ENCODE assay signal across 11 mouse cellular contexts in the genomic region with DNA sequence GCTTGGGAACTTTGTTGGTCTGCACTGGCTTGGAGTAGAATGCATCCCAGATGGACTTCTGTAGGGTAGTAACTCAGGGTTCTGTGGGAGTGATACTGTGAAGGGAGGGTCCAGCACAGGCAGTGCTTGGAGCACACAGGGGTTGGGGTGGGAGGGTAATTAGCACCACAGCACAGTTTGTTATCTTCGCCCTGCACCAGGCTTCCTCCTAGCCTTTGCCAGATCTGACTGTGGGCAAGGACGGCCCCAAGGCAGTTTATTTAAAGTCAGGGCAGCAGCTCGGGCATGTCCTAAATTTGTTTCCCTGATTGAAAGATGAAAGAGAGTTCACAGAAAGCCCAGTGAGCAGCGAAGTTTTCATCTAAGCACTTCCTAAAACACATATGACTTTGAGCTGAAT. TPM values are rescaled to one million over a fixed set of nuclear protein-coding genes. Genes with fewer than 3 reads are reported as not detected.
A peak's percentile ranks its signal among the peaks of the same experiment; 100 is the strongest.
DNase-seq lines count a peak whose midpoint lies in the region; ATAC-seq and TF ChIP-seq lines count a peak whose summit lies in the region.
"Had no signal": no experiment of that assay in that cellular context is flagged by ENCODE, and none has a peak within 500 bp of the region (broad histone marks: within the 10 kb centered on the region; RNA-seq: fewer than 3 reads in every experiment).

No protein-coding gene starts in this region.

- no peak overlapping the region for H3K9ac ChIP-seq in liver, embryonic 14.5 days (replicated peaks)

- DNase-seq in adrenal gland, adult 8-10 months = peak; percentile 32
- DNase-seq in adrenal gland, postnatal 4 days (ENCODE audit: low spot score in 2 of 2) = no peak
- DNase-seq in ovary, postnatal 36 days (ENCODE audit: low spot score) = peak; percentile 16
- no peak for DNase-seq in ovary, postnatal 14 days (ENCODE audit: low spot score)
- peak in 2 of 3 experiments; percentile 33 to 42 for DNase-seq in liver, embryonic 14.5 days (ENCODE audit: low read depth in 3 of 3, low spot score in 3 of 3)
- DNase-seq in gastrocnemius, postnatal 36 days = no peak
- DNase-seq in kidney, adult 11 months = no peak
- DNase-seq: cerebellum, postnatal 25 days; retina, postnatal 1 day had no signal

- 8% methylated on average over 4 of the region's 4 CpGs for WGBS in liver, embryonic 14.5 days (ENCODE audit: insufficient replicate concordance)

- H3K4me1 ChIP-seq in liver, embryonic 14.5 days (replicated peaks; ENCODE audit: control insufficient read depth in 2 of 2, insufficient read depth in 2 of 2, low read length in 1 of 2) = peaks cover 4 to 26% of the 10 kb centered on the region in 2 experiments

- intact Hi-C loops in gastrocnemius, postnatal 36 days (cut with DNase I) = no loop called here

- no peak overlapping the region for H3K27ac ChIP-seq in liver, embryonic 14.5 days

- H3K4me3 ChIP-seq in liver, embryonic 14.5 days (ENCODE audit: insufficient read depth in 1 of 2, low read depth in 2 of 2, low read length in 2 of 2) = no peak overlapping the region
- H3K4me3 ChIP-seq: myocyte had no signal

- H3K9me3 ChIP-seq in liver, embryonic 14.5 days (ENCODE audit: control insufficient read depth, low read length) = no peaks in the 10 kb centered on the region

- H3K36me3 ChIP-seq in liver, embryonic 14.5 days (replicated peaks; ENCODE audit: control insufficient read depth, insufficient read depth, low read depth) = no peaks in the 10 kb centered on the region

- ATAC-seq in liver, embryonic 14.5 days (ENCODE audit: insufficient read depth) = peak; percentile 94
- ATAC-seq in megakaryocyte-erythroid progenitor cell, adult 5-6 weeks (replicated peaks; ENCODE audit: low FRiP score, low TSS enrichment, poor library complexity, severe bottlenecking) = peak; percentile 90

- H3K27me3 ChIP-seq in liver, embryonic 14.5 days (ENCODE audit: control insufficient read depth, insufficient read depth, low read length) = peaks cover 6% of the 10 kb centered on the region

- TF ChIP-seq CTCF in liver, embryonic 14.5 days (IDR thresholded peaks at IDR 0.05; ENCODE audit: low read depth) = no peak

- H3K4me2 ChIP-seq in liver, embryonic 14.5 days (ENCODE audit: low read depth) = peak overlapping the region; percentile 41

- TF ChIP-seq EP300 in liver, embryonic 14.5 days (IDR thresholded peaks at IDR 0.05; ENCODE audit: low read depth) = no peak; the same call in 1 of the 2 replicates

RNA-seq across cellular contexts. Expression of gene Smarca2, which starts 8.1 kb away (rescaled TPM):
- 100 to 1,000 TPM; 110 to 127 (median 120) TPM for total RNA-seq in adrenal gland, adult 8-10 months (2022)
- total RNA-seq in adrenal gland, postnatal 4 days (2021) = 100 to 1,000 TPM in 1 of 2 experiments, 10 to 100 TPM in 1; 99.7 to 101 TPM
- polyA plus RNA-seq in liver, embryonic 14.5 days (2012; rRNA removed) = 3.0 and 5.3 TPM in 2 replicates
- 2.0 and 3.3 TPM in 2 replicates for polyA plus RNA-seq in liver, embryonic 14.5 days (2014; fragmentation: Nextera tagmentation; extraction: Ambion mirVana)
- total RNA-seq in megakaryocyte-erythroid progenitor cell, adult 5-6 weeks (2014; fragmentation: Nextera tagmentation) = 38.6 and 42.1 TPM in 2 replicates
- total RNA-seq in megakaryocyte-erythroid progenitor cell, adult 5-6 weeks (2017) = 37.5 and 48.5 TPM in 2 replicates
- 10 to 100 TPM; 35.5 to 43.8 TPM for total RNA-seq in gastrocnemius, postnatal 36 days (2021)

Comparison
In these comparisons a context has a peak if more than half of its experiments do, and no peak if none do; other contexts are left out.
1. DNase-seq: peak in adrenal gland, adult 8-10 months (single experiment), ovary, postnatal 36 days (single experiment) and liver, embryonic 14.5 days (2 of 3); none in adrenal gland, postnatal 4 days (0 of 2), ovary, postnatal 14 days (single experiment), gastrocnemius, postnatal 36 days (0 of 2) and kidney, adult 11 months (single experiment).